Mouse (Mus musculus): ENCODE measurements around the gene Mcoln2.

Gene Mcoln2

DNA sequence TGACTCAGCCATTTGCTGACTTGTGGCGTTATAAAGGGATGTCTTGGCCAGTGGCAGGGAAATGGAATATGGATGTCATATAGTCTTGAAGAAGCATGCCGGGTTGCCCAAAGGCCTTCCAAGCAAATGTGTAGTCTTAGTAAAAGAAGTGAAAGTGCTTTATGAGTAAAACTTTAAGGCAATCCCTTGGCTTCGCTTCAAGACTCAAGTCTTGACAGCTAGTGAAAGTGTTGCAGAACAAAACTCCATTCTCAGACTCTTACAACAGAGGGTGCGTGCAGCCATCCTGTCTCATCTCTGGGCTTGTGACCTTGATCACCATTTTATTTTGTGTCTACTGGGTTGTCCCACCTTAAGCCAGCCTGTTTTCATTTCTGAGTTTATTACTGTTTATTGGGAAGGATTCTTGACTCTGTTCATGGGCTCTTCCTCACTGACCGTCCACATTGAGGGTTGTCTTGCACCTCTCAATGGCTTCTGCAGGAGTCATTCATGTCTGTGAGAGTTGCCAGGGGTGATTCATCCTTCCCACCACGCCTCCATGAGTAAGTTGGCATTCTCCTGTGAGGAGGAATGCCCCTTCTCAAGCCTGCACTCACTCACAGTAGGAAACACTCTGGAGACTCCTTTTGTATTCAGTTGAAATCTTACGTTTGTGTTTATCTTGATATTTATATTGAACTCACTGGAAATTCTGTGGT is 75.6 kb downstream of the Mcoln2 start:
- in situ Hi-C loops (cut with MboI) = no loop called here

DNA sequence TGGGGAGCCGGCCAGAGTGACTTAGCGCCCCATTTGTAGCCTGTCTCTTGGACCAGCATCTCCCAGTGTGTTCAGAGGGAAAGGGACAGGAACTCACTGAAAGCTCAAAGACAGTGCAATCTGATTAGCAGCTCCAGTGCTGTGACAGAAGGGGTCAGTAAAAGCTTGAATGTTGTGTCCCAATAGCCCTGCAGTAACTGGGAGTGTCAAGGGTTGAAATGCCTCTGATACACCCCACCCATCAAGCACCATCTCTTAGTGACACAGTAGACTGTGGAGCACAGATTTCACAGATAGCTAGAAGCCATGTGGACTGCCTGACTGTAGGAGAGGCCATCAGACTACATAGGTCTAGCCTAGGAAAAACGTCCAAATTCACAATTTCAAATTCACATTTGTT is 77.8 kb downstream of the Mcoln2 start:
- in situ Hi-C loops (cut with MboI) = no loop called here

DNA sequence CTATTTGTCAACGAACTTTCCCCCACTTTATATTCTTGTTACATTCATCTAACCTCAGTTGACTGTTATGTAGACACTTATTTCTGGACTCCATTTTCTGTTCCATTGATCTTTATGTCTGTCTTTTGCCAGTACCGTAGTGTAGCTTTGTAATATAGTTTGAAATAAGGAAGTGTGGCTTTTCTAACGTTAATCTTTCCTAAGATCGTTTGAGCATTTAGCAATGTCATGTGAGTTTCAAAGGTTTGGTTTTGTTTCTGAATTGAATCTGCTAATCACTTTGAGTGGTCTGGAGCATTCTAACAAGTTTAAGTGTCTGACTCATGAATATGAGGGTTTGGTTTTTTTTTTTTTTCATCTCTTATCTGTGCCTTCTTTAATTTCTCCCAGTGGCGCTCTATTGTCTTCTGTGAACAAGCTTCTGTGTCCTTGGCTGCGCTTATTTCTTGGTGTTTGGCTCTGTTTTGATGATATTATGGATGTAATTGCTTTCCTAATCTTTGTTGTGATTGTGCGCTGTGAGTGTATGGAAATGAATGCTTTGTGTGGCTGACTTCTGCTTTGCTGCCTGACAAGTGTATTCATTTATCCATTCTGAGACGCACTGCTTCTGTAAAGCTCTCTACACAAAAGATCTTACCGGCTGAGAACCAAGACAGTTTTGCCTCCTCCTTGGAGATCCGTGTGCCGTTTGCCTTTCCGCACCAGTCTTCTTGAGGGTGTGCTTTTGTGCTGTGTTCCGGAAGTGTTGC is 79.1 kb downstream of the Mcoln2 start:
- in situ Hi-C loops (cut with MboI) = no loop called here

DNA sequence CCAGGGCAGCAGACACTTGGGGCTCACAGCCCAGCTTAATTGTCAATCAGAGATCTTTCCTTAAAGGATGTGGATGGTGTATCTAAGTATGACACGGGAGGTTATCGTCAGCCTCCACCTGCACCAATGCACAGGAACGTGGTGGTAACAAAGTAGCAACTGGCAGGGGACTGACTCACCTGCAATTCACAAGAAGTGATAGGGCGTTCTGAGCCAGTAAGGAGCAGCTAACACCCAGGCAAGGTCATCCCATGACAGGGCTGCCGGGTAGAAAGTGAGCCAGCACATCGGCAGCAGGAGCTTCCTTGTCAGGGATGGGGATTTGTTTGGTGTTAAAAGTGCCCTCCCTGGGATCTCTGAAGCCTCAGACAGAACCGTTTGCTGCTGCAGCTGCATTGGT is 83.1 kb downstream of the Mcoln2 start:
- in situ Hi-C loops (cut with MboI) = no loop called here

DNA sequence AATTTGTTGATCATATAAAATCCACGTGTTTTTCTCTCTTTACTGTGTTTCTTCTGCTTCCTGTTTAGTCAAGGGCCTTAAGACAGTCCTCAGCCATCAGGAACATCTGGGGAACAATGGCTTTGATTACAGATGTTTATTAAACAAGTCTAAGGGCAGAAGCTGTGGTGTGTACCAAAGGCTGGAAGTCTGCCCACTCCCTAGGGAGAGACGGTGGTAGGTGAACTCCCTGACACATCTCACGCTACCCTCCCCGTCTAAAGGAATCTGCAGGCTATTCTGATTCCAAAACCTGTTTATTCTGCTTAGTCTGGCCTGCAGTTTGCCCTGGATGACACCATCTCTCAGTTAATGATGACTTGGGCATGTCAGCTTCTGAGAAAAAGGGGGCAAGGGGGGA is 84.1 kb downstream of the Mcoln2 start:
- in situ Hi-C loops (cut with MboI) = no loop called here

DNA sequence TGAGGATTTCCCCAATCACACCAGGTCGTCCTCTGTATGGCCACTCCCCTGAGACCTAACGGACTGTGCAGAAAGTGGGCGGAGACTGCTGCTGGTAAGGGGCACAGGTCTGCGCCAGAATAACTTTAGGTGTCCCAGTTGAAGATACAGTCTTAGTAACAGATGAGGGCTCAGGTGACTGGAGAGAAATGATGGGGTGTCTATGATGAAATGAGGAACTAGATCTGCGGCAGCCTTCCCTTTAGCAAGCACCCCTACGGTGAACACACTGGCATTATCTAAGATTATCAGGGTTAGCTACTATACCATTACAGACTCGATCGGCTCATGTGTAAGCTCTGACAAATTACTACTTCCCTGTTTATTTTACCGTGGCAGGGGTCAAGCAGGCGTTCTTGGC is 84.9 kb downstream of the Mcoln2 start:
- in situ Hi-C loops (cut with MboI) = no loop called here

DNA sequence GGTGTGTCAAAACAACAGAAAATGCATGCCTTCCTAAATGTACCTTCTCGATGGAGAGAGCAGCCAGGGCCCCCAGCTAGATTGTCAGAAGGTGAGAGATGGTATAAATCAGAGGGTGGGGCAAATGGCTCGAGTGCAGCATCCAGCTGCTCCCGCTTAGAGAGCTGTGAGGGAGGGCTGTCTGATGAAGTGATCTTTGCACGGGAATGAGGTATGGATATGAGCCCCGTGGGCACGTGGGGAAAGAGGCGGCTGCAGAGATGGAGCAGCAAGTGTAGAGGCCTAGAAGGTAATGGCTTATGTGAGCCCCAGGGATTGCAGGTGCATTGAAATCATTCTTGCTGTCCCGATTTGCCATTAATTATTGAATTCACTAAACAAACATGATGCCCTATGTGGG is 86.6 kb downstream of the Mcoln2 start:
- in situ Hi-C loops (cut with MboI) = no loop called here

DNA sequence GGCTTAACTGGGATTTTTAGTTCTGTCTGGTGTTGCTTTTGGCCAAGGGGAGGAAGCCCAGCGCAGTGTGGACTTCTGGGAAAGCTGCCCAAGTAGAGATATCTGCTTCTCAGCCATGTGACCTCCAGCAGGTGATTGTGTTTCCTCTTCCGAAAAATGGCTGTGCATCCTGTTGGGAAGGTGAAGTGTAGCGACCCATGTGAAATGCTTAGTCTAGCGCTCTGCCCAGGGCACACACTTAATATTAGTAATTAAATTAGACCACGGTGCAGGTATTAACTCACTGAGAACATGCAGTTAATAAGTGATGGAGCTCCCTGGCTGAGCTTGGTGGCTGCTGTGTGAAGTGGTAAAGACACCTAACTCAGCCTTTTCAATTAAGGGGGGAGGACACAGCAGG is 88.0 kb downstream of the Mcoln2 start:
- in situ Hi-C loops (cut with MboI) = no loop called here

DNA sequence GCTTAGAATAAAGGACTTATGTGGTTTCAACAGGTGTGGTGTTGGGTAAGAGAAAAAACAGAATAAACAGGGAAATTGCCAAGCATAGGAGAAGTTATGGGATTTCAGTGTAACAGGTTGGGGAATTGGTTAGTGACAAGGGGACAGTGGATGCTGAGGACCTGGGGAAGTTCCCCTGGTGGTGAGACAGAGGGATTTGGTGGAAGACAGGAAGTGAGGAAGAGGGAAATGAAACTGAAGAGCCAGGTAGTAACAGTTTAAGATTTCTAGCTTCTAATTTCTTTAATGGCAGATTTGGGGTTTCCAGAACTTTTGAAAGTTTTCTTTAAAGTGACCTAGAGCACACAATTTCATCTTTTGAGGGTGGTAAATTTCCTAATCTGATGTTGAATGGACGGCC is 95.0 kb downstream of the Mcoln2 start:
- in situ Hi-C loops (cut with MboI) = no loop called here
